Mouse (Mus musculus): ENCODE results near the gene P4ha1.

DNA sequence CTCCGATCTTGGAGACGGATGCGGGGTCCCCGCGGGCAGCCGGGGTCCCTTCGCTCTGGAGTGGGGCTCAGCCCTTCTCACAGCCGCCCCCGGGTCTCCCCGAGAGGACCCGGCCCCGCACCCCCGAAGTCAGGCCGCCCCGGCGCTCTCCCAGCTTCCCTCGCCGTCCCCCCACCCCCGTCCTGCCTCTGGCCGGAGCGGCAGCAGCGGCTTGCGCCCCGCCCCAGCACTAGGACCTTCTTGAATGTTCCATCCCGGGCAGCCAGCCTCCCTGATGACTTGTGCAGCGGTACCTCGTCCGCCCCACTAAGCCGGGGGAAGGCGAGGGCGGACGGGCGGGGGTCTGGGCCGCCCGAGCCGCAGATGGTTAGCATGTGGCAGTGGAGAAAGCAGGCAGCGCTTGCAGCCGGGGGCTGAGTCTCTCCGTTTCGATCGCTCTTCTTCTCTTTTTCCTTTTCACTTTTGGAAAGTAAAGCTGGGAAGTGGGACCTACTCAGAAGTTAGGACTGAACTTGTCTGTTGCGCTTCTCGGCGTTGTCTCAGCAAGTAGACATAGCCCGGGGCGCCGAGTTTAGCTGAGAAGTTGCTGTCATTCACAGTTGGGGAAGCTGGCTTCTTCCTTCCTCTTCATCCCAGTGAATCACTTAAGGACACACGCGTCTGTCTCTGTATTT, 529 bp downstream of the P4ha1 start:
- TF ChIP-seq CTCF (IDR thresholded peaks at IDR 0.05; ENCODE audit: borderline replicate concordance, extremely low read depth, insufficient read depth, insufficient read length) (no peak), POLR2A (IDR thresholded peaks at IDR 0.05; ENCODE audit: borderline replicate concordance, extremely low read depth, insufficient read depth, insufficient read length, poor library complexity, severe bottlenecking) (no peak)
